Mouse (Mus musculus) hindbrain, embryonic 14.5 days (tissue): ENCODE measurements around the gene Csnk2a1. TPM values are rescaled to one million over a fixed set of nuclear protein-coding genes. Genes with fewer than 3 reads are reported as not detected.
A peak's percentile ranks its signal among the peaks of the same experiment; 100 is the strongest.

Experiments
- ATAC-seq: fragments of 200-750 bp; cut with Nextera tagmentation; 2 replicates; pipeline ENCODE4 v1.8.0; 2017; ENCODE audit warnings: moderate number of reproducible peaks, mild to moderate bottlenecking, moderate TSS enrichment, moderate library complexity; ENCODE audit not compliant: low FRiP score
- DNase-seq: peaks from one replicate; pipeline ENCODE4 v3.0.0-alpha.2; 2015; ENCODE audit warnings: low spot score
- H3K27ac ChIP-seq: fragments of 300-500 bp; sonication (generic); 2 replicates; pipeline ENCODE4 v1.5.1; 2014; ENCODE audit warnings: mild to moderate bottlenecking, moderate library complexity
- H3K27me3 ChIP-seq: fragments of 300-500 bp; sonication (generic); 2 replicates; pipeline ENCODE4 v1.6.1; 2014; ENCODE audit warnings: mild to moderate bottlenecking, low read length, mixed read lengths; ENCODE audit not compliant: control insufficient read depth, insufficient read depth
- H3K36me3 ChIP-seq: fragments of 300-500 bp; sonication (generic); replicated peaks from 2 replicates; pipeline ENCODE4 v1.6.1; 2014; ENCODE audit not compliant: control insufficient read depth, insufficient read depth
- H3K4me1 ChIP-seq: fragments of 300-500 bp; sonication (generic); replicated peaks from 2 replicates; pipeline ENCODE4 v1.6.1; 2014; ENCODE audit warnings: antibody characterized with exemption, low read length, mixed read lengths; ENCODE audit not compliant: control insufficient read depth, insufficient read depth
- H3K4me2 ChIP-seq: fragments of 300-500 bp; sonication (generic); replicated peaks from 2 replicates; pipeline ENCODE4 v1.6.1; 2014; ENCODE audit warnings: mild to moderate bottlenecking, moderate library complexity
- H3K4me3 ChIP-seq: fragments of 300-500 bp; sonication (generic); replicated peaks from 2 replicates; pipeline ENCODE4 v1.5.1; 2014; ENCODE audit warnings: mild to moderate bottlenecking, low read length
- H3K9ac ChIP-seq: fragments of 300-500 bp; sonication (generic); 2 replicates; pipeline ENCODE4 v1.6.1; 2014
- H3K9me3 ChIP-seq: fragments of 300-500 bp; sonication (generic); 2 replicates; pipeline ENCODE4 v1.6.1; 2016; ENCODE audit warnings: low read length; ENCODE audit not compliant: control insufficient read depth
- WGBS: fragments of 180-500 bp; shearing (Covaris S2); extraction: QIAGEN DNeasy Blood & Tissue Kit; methylation state at CpG from one replicate; pipeline ENCODE4 v1.1.7; 2014; 5-methylcytosine and 5-hydroxymethylcytosine counted together
- polyA plus RNA-seq: library from polyadenylated mRNA; unstranded; fragments of >200 nt; fragmentation: Nextera tagmentation; extraction: Ambion mirVana; gene quantifications from 2 replicates; pipeline ENCODE4 v1.2.1, GENCODE M21; 2014

The Csnk2a1 gene
- polyA plus RNA-seq, 1 experiment from 2014 or later: 150 TPM

DNA sequence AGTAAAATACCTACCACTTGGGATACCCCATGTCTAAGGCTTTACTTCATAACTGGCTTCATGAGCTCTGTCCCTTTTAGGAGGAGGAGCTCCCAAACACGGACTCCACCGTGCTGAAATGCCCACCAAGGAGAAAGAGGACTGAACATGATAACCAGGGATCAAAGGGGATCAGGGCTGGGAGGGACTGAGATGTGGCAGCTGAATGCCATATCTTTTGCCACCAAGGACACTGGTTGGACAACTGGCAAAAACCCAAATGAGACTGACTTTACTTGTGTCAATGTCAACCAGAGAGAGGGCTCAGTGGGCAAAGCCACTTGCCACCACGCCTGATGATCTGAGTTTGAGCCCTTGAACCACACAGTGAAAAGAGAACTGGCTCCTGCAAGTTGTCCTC lies 98.2 kb downstream of the Csnk2a1 start:
- Histone ChIP-seq H3K4me3 (no peak overlapping the region), H3K4me1 (no peaks in the 10 kb centered on the region), H3K36me3 (peaks cover 96% of the 10 kb centered on the region), H3K27me3 (no peaks in the 10 kb centered on the region), H3K9ac (no peak overlapping the region), H3K27ac (no peak overlapping the region), H3K4me2 (no peak overlapping the region), H3K9me3 (no peaks in the 10 kb centered on the region)
- DNase-seq (no peak), ATAC-seq (no peak)
- 91% methylated on average over 3 of the region's 3 CpGs for WGBS

DNA sequence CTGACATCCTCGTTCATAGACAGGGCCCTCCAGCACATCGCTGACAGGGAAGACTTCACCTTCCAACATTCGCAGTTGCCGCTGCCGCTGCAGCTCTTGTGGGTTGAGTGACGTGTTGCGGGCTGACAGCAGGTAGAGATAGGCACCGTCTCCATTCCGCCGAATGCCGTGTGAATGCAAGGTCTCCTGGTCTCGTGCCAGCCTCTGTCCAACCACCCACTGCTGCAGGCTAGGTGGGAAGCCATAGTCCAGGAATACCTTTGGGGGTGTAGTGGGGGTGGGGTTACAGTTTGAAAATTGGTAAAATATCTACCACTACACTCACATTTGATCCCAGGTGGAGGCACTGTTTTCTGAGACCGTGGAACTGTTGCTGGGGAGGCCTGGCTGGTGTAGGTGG lies 99.5 kb downstream of the Csnk2a1 start:
- Histone ChIP-seq H3K9ac (no peak overlapping the region), H3K36me3 (peaks cover 88% of the 10 kb centered on the region), H3K9me3 (no peaks in the 10 kb centered on the region), H3K27me3 (no peaks in the 10 kb centered on the region), H3K4me1 (peaks cover 9% of the 10 kb centered on the region), H3K27ac (no peak overlapping the region), H3K4me2 (no peak overlapping the region), H3K4me3 (no peak overlapping the region)
- DNase-seq (no peak), ATAC-seq (no peak)
- 97% methylated on average over 13 of the region's 13 CpGs for WGBS

DNA sequence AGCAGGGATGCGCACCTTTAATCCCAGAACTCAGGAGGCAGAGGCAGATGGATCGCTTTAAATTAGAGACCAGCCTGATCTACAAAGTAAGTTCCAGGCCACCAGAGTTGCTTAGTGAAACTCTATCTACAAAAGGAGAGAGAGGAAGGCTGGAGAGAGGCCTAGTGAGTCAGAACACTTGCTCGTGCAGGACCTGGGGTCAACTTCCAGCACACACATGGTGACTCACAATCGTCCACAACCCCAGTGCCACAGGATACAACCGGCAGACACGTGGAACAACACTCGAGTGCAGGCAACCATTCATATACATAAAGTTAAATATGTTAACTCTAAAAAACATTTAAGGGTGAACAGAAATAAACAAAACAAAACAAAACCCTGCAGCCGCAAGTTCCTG lies 100.0 kb downstream of the Csnk2a1 start:
- Histone ChIP-seq H3K36me3 (peaks cover 83% of the 10 kb centered on the region), H3K4me3 (no peak overlapping the region), H3K9me3 (no peaks in the 10 kb centered on the region), H3K4me2 (no peak overlapping the region), H3K4me1 (peaks cover 14% of the 10 kb centered on the region), H3K9ac (no peak overlapping the region), H3K27me3 (no peaks in the 10 kb centered on the region), H3K27ac (no peak overlapping the region)
- DNase-seq (no peak), ATAC-seq (no peak)
- 92% methylated on average over 8 of the region's 8 CpGs for WGBS

DNA sequence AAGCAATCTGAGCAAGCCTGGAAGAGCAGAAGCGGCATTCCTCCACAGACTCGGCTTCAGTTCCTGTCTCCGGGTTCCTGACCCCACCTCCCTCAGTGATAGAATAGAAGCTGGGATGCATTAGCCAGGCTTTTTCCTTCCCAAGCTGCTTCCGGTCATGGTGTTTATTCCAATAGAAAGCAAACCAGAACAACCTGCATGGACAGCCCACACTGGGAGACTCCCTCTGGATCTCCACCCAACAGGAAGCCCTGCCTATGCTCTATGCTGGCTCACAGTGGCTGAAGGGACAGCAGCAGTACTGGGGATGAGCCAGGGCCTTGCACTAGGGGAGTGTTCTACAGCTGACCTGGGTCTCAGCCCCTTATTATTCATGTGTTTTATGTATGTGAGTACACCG lies 101.3 kb downstream of the Csnk2a1 start:
- 84% methylated on average over 5 of the region's 5 CpGs for WGBS
- ATAC-seq (no peak), DNase-seq (no peak)
- Histone ChIP-seq H3K4me2 (no peak overlapping the region), H3K4me1 (peaks cover 19% of the 10 kb centered on the region), H3K27ac (no peak overlapping the region), H3K36me3 (peaks cover 70% of the 10 kb centered on the region), H3K9ac (no peak overlapping the region), H3K27me3 (no peaks in the 10 kb centered on the region), H3K9me3 (no peaks in the 10 kb centered on the region), H3K4me3 (no peak overlapping the region)

DNA sequence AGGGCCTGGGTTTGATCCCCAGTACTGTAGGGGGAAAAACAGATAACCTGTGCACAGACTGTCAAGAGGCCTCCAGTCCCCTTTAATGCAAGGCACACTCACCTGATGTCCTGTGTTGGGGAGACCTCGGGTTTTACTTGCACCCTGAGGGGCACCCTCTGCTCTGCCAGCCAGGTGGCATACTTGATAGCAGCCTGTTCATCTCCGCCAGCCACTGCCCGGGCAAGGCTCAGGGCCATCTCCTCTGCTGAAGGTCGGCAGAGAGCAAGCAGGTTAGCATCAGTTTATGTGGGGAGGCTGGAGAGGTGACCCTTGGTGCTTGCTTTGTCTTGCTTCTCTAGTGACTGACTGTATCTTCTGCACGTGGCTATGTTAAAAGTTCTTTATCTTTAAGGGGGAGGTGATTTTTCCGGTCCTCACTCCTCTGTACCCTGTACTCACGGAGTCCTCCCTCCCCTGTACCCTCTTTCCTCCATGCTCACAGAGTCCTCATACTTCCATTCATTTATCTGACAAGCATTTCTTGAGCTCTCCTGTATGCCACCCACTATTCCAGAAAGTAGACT lies 104.3 kb downstream of the Csnk2a1 start:
- ATAC-seq (no peak), DNase-seq (no peak)
- Histone ChIP-seq H3K36me3 (peaks cover 41% of the 10 kb centered on the region), H3K4me2 (peak overlapping the region; percentile 69), H3K27me3 (no peaks in the 10 kb centered on the region), H3K4me1 (peaks cover 19% of the 10 kb centered on the region), H3K27ac (no peak overlapping the region), H3K9me3 (no peaks in the 10 kb centered on the region), H3K4me3 (peak overlapping the region; percentile 76), H3K9ac (peak overlapping the region; percentile 85; the same call in 1 of the 2 replicates)
- 71% methylated on average over 7 of the region's 7 CpGs for WGBS

Other genes with a start within 250 kb of the Csnk2a1 start
- 39.8 and 42.7 TPM in 2 replicates for gene Fam110a, start 246.6 kb upstream of the Csnk2a1 start, polyA plus RNA-seq
- 0.73 and 1.4 TPM in 2 replicates for gene Slc52a3, start 230.3 kb upstream of the Csnk2a1 start, polyA plus RNA-seq
- gene Scrt2, start 145.3 kb upstream of the Csnk2a1 start, polyA plus RNA-seq: 10.9 and 13.6 TPM in 2 replicates
- 22.5 and 26.2 TPM in 2 replicates for gene Srxn1, start 121.3 kb upstream of the Csnk2a1 start, polyA plus RNA-seq
- gene Tcf15, start 83.3 kb upstream of the Csnk2a1 start, polyA plus RNA-seq: 1.6 and 2.3 TPM in 2 replicates
- gene Tbc1d20, start 67.0 kb downstream of the Csnk2a1 start, polyA plus RNA-seq: 24.4 and 31.4 TPM in 2 replicates
- 93.7 and 95.3 TPM in 2 replicates for gene Rbck1, start 105.8 kb downstream of the Csnk2a1 start, polyA plus RNA-seq
- gene Trib3, start 117.2 kb downstream of the Csnk2a1 start, polyA plus RNA-seq: 0.95 and 1.0 TPM in 2 replicates
- gene Nrsn2, start 149.8 kb downstream of the Csnk2a1 start, polyA plus RNA-seq: 48.0 and 56.9 TPM in 2 replicates
- gene Sox12, start 171.2 kb downstream of the Csnk2a1 start, polyA plus RNA-seq: 18.8 and 19.5 TPM in 2 replicates
- gene Zcchc3, start 188.2 kb downstream of the Csnk2a1 start, polyA plus RNA-seq: 16.5 and 17.2 TPM in 2 replicates
- gene 6820408C15Rik, start 188.7 kb downstream of the Csnk2a1 start, polyA plus RNA-seq: 2.5 and 3.8 TPM in 2 replicates
- gene Defb23, start 237.8 kb downstream of the Csnk2a1 start, polyA plus RNA-seq: not detected in 2 replicates